Mouse (Mus musculus): ENCODE data around the gene Prl2c1. TPM values are rescaled to one million over a fixed set of nuclear protein-coding genes. Genes with fewer than 3 reads are reported as not detected.
"Not testable (repeated sequence)": the region's sequence is repeated elsewhere in the genome, so short reads cannot be mapped to it uniquely, and the experiment has no call there.

Prl2c1 gene
- not detected for polyA plus RNA-seq (2017; shearing (Covaris generic))

GRCm38 (mm10) chr13:27849042-27849441 is at the start of gene Prl2c1:
Prl2c1 (plus strand) TSS chr13:27849342.
- no peak for ATAC-seq

GRCm38 (mm10) chr13:27801354-27801753 is 47.8 kb upstream of the Prl2c1 start, which contains the start of gene Prl2a1:
Prl2a1 (plus strand) TSS chr13:27801654.
- ATAC-seq, result no peak

- no peak for ATAC-seq
Measured at GRCm38 (mm10) chr13:27802765-27803164, 46.4 kb upstream of the Prl2c1 start.

- not testable (repeated sequence) for ATAC-seq
Measured at GRCm38 (mm10) chr13:27904236-27904635, 55.1 kb downstream of the Prl2c1 start.

Other genes with a start within 250 kb of the Prl2c1 start
- gene Prl7b1, start 238.8 kb upstream of the Prl2c1 start, polyA plus RNA-seq (2017; shearing (Covaris generic)), result not detected
- not detected for gene Prl7a1, start 206.8 kb upstream of the Prl2c1 start, polyA plus RNA-seq (2017; shearing (Covaris generic))
- not detected for gene Prl7a2, start 181.3 kb upstream of the Prl2c1 start, polyA plus RNA-seq (2017; shearing (Covaris generic))
- gene Prl7d1, start 132.6 kb upstream of the Prl2c1 start, polyA plus RNA-seq (2017; shearing (Covaris generic)), result not detected
- not detected for gene Prl7c1, start 68.5 kb upstream of the Prl2c1 start, polyA plus RNA-seq (2017; shearing (Covaris generic))
- gene Prl2a1, start 47.7 kb upstream of the Prl2c1 start, polyA plus RNA-seq (2017; shearing (Covaris generic)), result not detected
- not detected for gene Prl4a1, start 166.9 kb downstream of the Prl2c1 start, polyA plus RNA-seq (2017; shearing (Covaris generic))